Mouse (Mus musculus) kidney, embryonic 14.5 days (tissue): ENCODE results near the gene Hormad1. TPM values are rescaled to one million over a fixed set of nuclear protein-coding genes. Genes with fewer than 3 reads are reported as not detected.

Experiments used
- ATAC-seq: fragments of 200-750 bp; cut with Nextera tagmentation; 2 replicates; pipeline ENCODE4 v1.8.0; 2017; ENCODE audit warnings: moderate number of reproducible peaks, mild to moderate bottlenecking, moderate TSS enrichment, moderate library complexity; ENCODE audit not compliant: low FRiP score, low TSS enrichment
- H3K27ac ChIP-seq: fragments of 300-500 bp; sonication (generic); 2 replicates; pipeline ENCODE4 v1.5.1; 2014; ENCODE audit warnings: low read depth, mild to moderate bottlenecking, low read length, moderate library complexity, mixed read lengths
- H3K27me3 ChIP-seq: fragments of 300-500 bp; sonication (generic); 2 replicates; pipeline ENCODE4 v1.6.1; 2014; ENCODE audit warnings: mild to moderate bottlenecking, low read length; ENCODE audit not compliant: control insufficient read depth, insufficient read depth
- H3K36me3 ChIP-seq: fragments of 300-500 bp; sonication (generic); 2 replicates; pipeline ENCODE4 v1.6.1; 2014; ENCODE audit warnings: low read length, mixed read lengths; ENCODE audit not compliant: control insufficient read depth, insufficient read depth
- H3K4me1 ChIP-seq: fragments of 300-500 bp; sonication (generic); 2 replicates; pipeline ENCODE4 v1.6.1; 2014; ENCODE audit warnings: low read length, mixed read lengths; ENCODE audit not compliant: control insufficient read depth, insufficient read depth
- H3K4me2 ChIP-seq: fragments of 300-500 bp; sonication (generic); replicated peaks from 2 replicates; pipeline ENCODE4 v1.6.1; 2014; ENCODE audit warnings: low read depth, mild to moderate bottlenecking, low read length
- H3K4me3 ChIP-seq: fragments of 300-500 bp; sonication (generic); 2 replicates; pipeline ENCODE4 v1.5.1; 2014; ENCODE audit warnings: mild to moderate bottlenecking, low read length
- H3K9ac ChIP-seq: fragments of 300-500 bp; sonication (generic); 2 replicates; pipeline ENCODE4 v1.6.1; 2014; ENCODE audit warnings: low read depth, mild to moderate bottlenecking, low read length, moderate library complexity
- H3K9me3 ChIP-seq: fragments of 300-500 bp; sonication (generic); 2 replicates; pipeline ENCODE4 v1.6.1; 2016; ENCODE audit warnings: low read length; ENCODE audit not compliant: control insufficient read depth
- WGBS: fragments of 180-500 bp; shearing (Covaris S2); extraction: QIAGEN DNeasy Blood & Tissue Kit; methylation state at CpG from one replicate; pipeline ENCODE4 v1.1.7; 2014; 5-methylcytosine and 5-hydroxymethylcytosine counted together
- polyA plus RNA-seq: library from polyadenylated mRNA; unstranded; fragments of >200 nt; fragmentation: Nextera tagmentation; extraction: Ambion mirVana; gene quantifications from 2 replicates; pipeline ENCODE4 v1.2.1, GENCODE M21; 2014

The Hormad1 gene
- not detected in 2 replicates for polyA plus RNA-seq

GRCm38 (mm10) chr3:95559437-95559836 lies at the start of gene Hormad1:
Gene Hormad1 (plus strand): TSS chr3:95559677.
- Histone ChIP-seq H3K9ac (no peak within 1 kb of the TSS), H3K36me3 (no peaks in the 10 kb centered on the region), H3K4me2 (no peak within 1 kb of the TSS), H3K4me3 (no peak within 1 kb of the TSS), H3K27me3 (no peaks in the 10 kb centered on the region), H3K27ac (no peak within 1 kb of the TSS), H3K9me3 (no peaks in the 10 kb centered on the region), H3K4me1 (no peaks in the 10 kb centered on the region)
- ATAC-seq: no peak
- 90% methylated on average over 27 of the region's 27 CpGs for WGBS

- ATAC-seq: no peak
- Histone ChIP-seq H3K9ac (no peak overlapping the region), H3K4me3 (no peak overlapping the region), H3K36me3 (no peaks in the 10 kb centered on the region; the same call in 1 of the 2 replicates), H3K27ac (no peak overlapping the region), H3K4me2 (no peak overlapping the region), H3K4me1 (no peaks in the 10 kb centered on the region), H3K27me3 (no peaks in the 10 kb centered on the region), H3K9me3 (no peaks in the 10 kb centered on the region)
- WGBS: 73% methylated on average over 9 of the region's 9 CpGs
Observed at GRCm38 (mm10) chr3:95511611-95512180, 47.8 kb upstream of the Hormad1 start.

- ATAC-seq: no peak
- no peak overlapping the region for H3K4me2 ChIP-seq
- H3K9ac ChIP-seq: no peak overlapping the region
- H3K36me3 ChIP-seq: no peaks in the 10 kb centered on the region
- H3K27ac ChIP-seq: no peak overlapping the region
- WGBS: 95% methylated on average over 3 of the region's 3 CpGs
- no peaks in the 10 kb centered on the region for H3K9me3 ChIP-seq
- no peak overlapping the region for H3K4me3 ChIP-seq
- H3K4me1 ChIP-seq: no peaks in the 10 kb centered on the region
- H3K27me3 ChIP-seq: no peaks in the 10 kb centered on the region
Observed at GRCm38 (mm10) chr3:95516614-95517041, 42.8 kb upstream of the Hormad1 start.

- no peak overlapping the region for H3K27ac ChIP-seq
- no peaks in the 10 kb centered on the region for H3K9me3 ChIP-seq
- ATAC-seq: peak; percentile 57; the same call in 1 of the 2 replicates
- H3K36me3 ChIP-seq: no peaks in the 10 kb centered on the region
- H3K4me1 ChIP-seq: no peaks in the 10 kb centered on the region
- no peaks in the 10 kb centered on the region for H3K27me3 ChIP-seq
- no peak overlapping the region for H3K4me3 ChIP-seq
- 23% methylated on average over 10 of the region's 10 CpGs for WGBS
- H3K9ac ChIP-seq: no peak overlapping the region
- H3K4me2 ChIP-seq: no peak overlapping the region
Observed at GRCm38 (mm10) chr3:95517493-95517898, 42.0 kb upstream of the Hormad1 start.

GRCm38 (mm10) chr3:95518891-95519290 lies 40.6 kb upstream of the Hormad1 start:
- H3K27me3 ChIP-seq: no peaks in the 10 kb centered on the region
- no peak for ATAC-seq
- 77% methylated on average over 7 of the region's 7 CpGs for WGBS
- H3K4me2 ChIP-seq: no peak overlapping the region
- no peak overlapping the region for H3K4me3 ChIP-seq
- H3K9ac ChIP-seq: no peak overlapping the region
- no peak overlapping the region for H3K27ac ChIP-seq
- H3K4me1 ChIP-seq: no peaks in the 10 kb centered on the region
- no peaks in the 10 kb centered on the region for H3K9me3 ChIP-seq
- no peaks in the 10 kb centered on the region for H3K36me3 ChIP-seq

GRCm38 (mm10) chr3:95519315-95519714 lies 40.2 kb upstream of the Hormad1 start:
- 80% methylated on average over 2 of the region's 2 CpGs for WGBS
- no peaks in the 10 kb centered on the region for H3K9me3 ChIP-seq
- ATAC-seq: no peak

GRCm38 (mm10) chr3:95520100-95520499 lies 39.4 kb upstream of the Hormad1 start:
- Histone ChIP-seq H3K4me2 (no peak overlapping the region), H3K36me3 (no peaks in the 10 kb centered on the region), H3K27ac (no peak overlapping the region), H3K27me3 (no peaks in the 10 kb centered on the region), H3K9me3 (no peaks in the 10 kb centered on the region), H3K4me1 (no peaks in the 10 kb centered on the region), H3K9ac (no peak overlapping the region), H3K4me3 (no peak overlapping the region)
- no peak for ATAC-seq
- 92% methylated on average over 3 of the region's 3 CpGs for WGBS

More at GRCm38 (mm10) chr3:95519315-95519714, 40.2 kb upstream of the Hormad1 start:
- Histone ChIP-seq H3K27me3 (no peaks in the 10 kb centered on the region), H3K4me1 (no peaks in the 10 kb centered on the region), H3K9ac (no peak overlapping the region), H3K27ac (no peak overlapping the region), H3K4me3 (no peak overlapping the region), H3K36me3 (no peaks in the 10 kb centered on the region), H3K4me2 (no peak overlapping the region)

GRCm38 (mm10) chr3:95521168-95521567 lies 38.3 kb upstream of the Hormad1 start:
- H3K4me1 ChIP-seq: no peaks in the 10 kb centered on the region
- no peaks in the 10 kb centered on the region for H3K9me3 ChIP-seq
- no peak overlapping the region for H3K4me2 ChIP-seq
- no peaks in the 10 kb centered on the region for H3K27me3 ChIP-seq
- H3K36me3 ChIP-seq: no peaks in the 10 kb centered on the region
- no peak for ATAC-seq
- no peak overlapping the region for H3K27ac ChIP-seq
- H3K9ac ChIP-seq: no peak overlapping the region
- H3K4me3 ChIP-seq: no peak overlapping the region
- 89% methylated on average over 10 of the region's 10 CpGs for WGBS

GRCm38 (mm10) chr3:95523662-95524061 lies 35.8 kb upstream of the Hormad1 start:
- H3K4me3 ChIP-seq: no peak overlapping the region
- H3K36me3 ChIP-seq: no peaks in the 10 kb centered on the region
- no peak for ATAC-seq
- H3K4me2 ChIP-seq: no peak overlapping the region
- no peaks in the 10 kb centered on the region for H3K4me1 ChIP-seq
- WGBS: 57% methylated on average over 3 of the region's 3 CpGs
- no peak overlapping the region for H3K27ac ChIP-seq
- H3K27me3 ChIP-seq: no peaks in the 10 kb centered on the region
- no peaks in the 10 kb centered on the region for H3K9me3 ChIP-seq
- no peak overlapping the region for H3K9ac ChIP-seq
